Mouse (Mus musculus) hindbrain, embryonic 15.5 days (tissue): ENCODE measurements around the gene Eddm3b. TPM values are rescaled to one million over a fixed set of nuclear protein-coding genes. Genes with fewer than 3 reads are reported as not detected.
"Not testable (repeated sequence)": the region's sequence is repeated elsewhere in the genome, so short reads cannot be mapped to it uniquely, and the experiment has no call there.

Experiments
- ATAC-seq: fragments of 200-750 bp; cut with Nextera tagmentation; 2 replicates; pipeline ENCODE4 v1.8.0; 2017; ENCODE audit warnings: low read depth, moderate number of reproducible peaks, moderate TSS enrichment; ENCODE audit not compliant: low FRiP score
- H3K27ac ChIP-seq: fragments of 300-500 bp; sonication (generic); replicated peaks from 2 replicates; pipeline ENCODE4 v1.5.1; 2015; ENCODE audit warnings: mild to moderate bottlenecking, inconsistent platforms
- H3K27me3 ChIP-seq: fragments of 300-500 bp; sonication (generic); 2 replicates; pipeline ENCODE4 v1.6.1; 2015; ENCODE audit warnings: control low read depth, inconsistent platforms
- H3K36me3 ChIP-seq: fragments of 300-500 bp; sonication (generic); 2 replicates; pipeline ENCODE4 v1.6.1; 2015; ENCODE audit warnings: control low read depth, inconsistent platforms
- H3K4me1 ChIP-seq: fragments of 300-500 bp; sonication (generic); replicated peaks from 2 replicates; pipeline ENCODE4 v1.6.1; 2015; ENCODE audit warnings: control low read depth, inconsistent platforms
- H3K4me2 ChIP-seq: fragments of 300-500 bp; sonication (generic); 2 replicates; pipeline ENCODE4 v1.6.1; 2015; ENCODE audit warnings: moderate library complexity, mild to moderate bottlenecking, inconsistent platforms
- H3K4me3 ChIP-seq: fragments of 300-500 bp; sonication (generic); 2 replicates; pipeline ENCODE4 v1.5.1; 2015; ENCODE audit warnings: mild to moderate bottlenecking, inconsistent platforms
- H3K9ac ChIP-seq: fragments of 300-500 bp; sonication (generic); 2 replicates; pipeline ENCODE4 v1.6.1; 2015; ENCODE audit warnings: inconsistent platforms
- H3K9me3 ChIP-seq: fragments of 300-500 bp; sonication (generic); 2 replicates; pipeline ENCODE4 v1.6.1; 2016; ENCODE audit warnings: control low read depth, inconsistent platforms
- WGBS: fragments of 180-500 bp; shearing (Covaris S2); methylation state at CpG from one replicate; pipeline ENCODE4 v1.1.7; 2015; 5-methylcytosine and 5-hydroxymethylcytosine counted together
- polyA plus RNA-seq: library from polyadenylated mRNA; unstranded; fragments of >200 nt; fragmentation: Nextera tagmentation; extraction: Ambion mirVana; gene quantifications from 2 replicates; pipeline ENCODE4 v1.2.1, GENCODE M21; 2015

Gene Eddm3b
- polyA plus RNA-seq, 1 experiment from 2014 or later = not detected

- H3K4me3 ChIP-seq = no peak overlapping the region
- no peak overlapping the region for H3K4me2 ChIP-seq
- H3K9me3 ChIP-seq = no peaks in the 10 kb centered on the region
- H3K36me3 ChIP-seq = no peaks in the 10 kb centered on the region
- peaks cover 7% of the 10 kb centered on the region; the same call in 1 of the 2 replicates for H3K4me1 ChIP-seq
- H3K9ac ChIP-seq = no peak overlapping the region
- no peak for ATAC-seq
- no peak overlapping the region for H3K27ac ChIP-seq
- WGBS = 63% methylated on average over 9 of the region's 9 CpGs
- no peaks in the 10 kb centered on the region for H3K27me3 ChIP-seq
These were observed 18.3 kb upstream of the Eddm3b start for GRCm38 (mm10) chr14:51095736-51096524.

GRCm38 (mm10) chr14:51098300-51098699 lies 15.9 kb upstream of the Eddm3b start:
- H3K27ac ChIP-seq, H3K4me1 ChIP-seq, H3K36me3 ChIP-seq, H3K9ac ChIP-seq, H3K4me2 ChIP-seq, H3K27me3 ChIP-seq, H3K9me3 ChIP-seq, H3K4me3 ChIP-seq: not testable (repeated sequence)
- ATAC-seq = peak; percentile 36; the same call in 1 of the 2 replicates
- WGBS = 30% methylated on average over 1 of the region's 1 CpGs

- 98% methylated on average over 11 of the region's 11 CpGs for WGBS
These were observed 15.3 kb upstream of the Eddm3b start for GRCm38 (mm10) chr14:51098921-51099320.

GRCm38 (mm10) chr14:51101284-51101683 lies 12.9 kb upstream of the Eddm3b start:
- no peak overlapping the region for H3K27ac ChIP-seq
- ATAC-seq = no peak
- no peak overlapping the region for H3K4me3 ChIP-seq
- no peak overlapping the region for H3K9ac ChIP-seq
- WGBS = 78% methylated on average over 9 of the region's 9 CpGs
- no peaks in the 10 kb centered on the region for H3K27me3 ChIP-seq
- no peaks in the 10 kb centered on the region for H3K9me3 ChIP-seq
- H3K4me2 ChIP-seq = no peak overlapping the region
- no peaks in the 10 kb centered on the region for H3K4me1 ChIP-seq
- H3K36me3 ChIP-seq = 0 out of 2 replicates have a peak, but pooled peaks cover 3% of the 10 kb centered on the region

More at GRCm38 (mm10) chr14:51098921-51099320, 15.3 kb upstream of the Eddm3b start:
- ATAC-seq = no peak
- H3K9ac ChIP-seq = no peak overlapping the region
- no peaks in the 10 kb centered on the region for H3K27me3 ChIP-seq
- H3K27ac ChIP-seq = no peak overlapping the region
- no peaks in the 10 kb centered on the region for H3K4me1 ChIP-seq
- no peaks in the 10 kb centered on the region for H3K36me3 ChIP-seq
- no peak overlapping the region for H3K4me3 ChIP-seq
- H3K9me3 ChIP-seq = no peaks in the 10 kb centered on the region
- no peak overlapping the region for H3K4me2 ChIP-seq

GRCm38 (mm10) chr14:51103217-51103616 lies 11.0 kb upstream of the Eddm3b start:
- 59% methylated on average over 3 of the region's 3 CpGs for WGBS
- Histone ChIP-seq H3K4me1 (no peaks in the 10 kb centered on the region), H3K27me3 (no peaks in the 10 kb centered on the region), H3K9me3 (no peaks in the 10 kb centered on the region), H3K9ac (no peak overlapping the region), H3K4me2 (no peak overlapping the region), H3K4me3 (no peak overlapping the region), H3K27ac (no peak overlapping the region), H3K36me3 (0 out of 2 replicates have a peak, but pooled peaks cover 3% of the 10 kb centered on the region)
- peak; percentile 43; the same call in 1 of the 2 replicates for ATAC-seq

- no peaks in the 10 kb centered on the region for H3K4me1 ChIP-seq
- H3K36me3 ChIP-seq = 0 out of 2 replicates have a peak, but pooled peaks cover 3% of the 10 kb centered on the region
- ATAC-seq = no peak
- H3K4me2 ChIP-seq = no peak overlapping the region
- no peak overlapping the region for H3K9ac ChIP-seq
- H3K27me3 ChIP-seq = no peaks in the 10 kb centered on the region
- no peaks in the 10 kb centered on the region for H3K9me3 ChIP-seq
- WGBS = 91% methylated on average over 2 of the region's 2 CpGs
- H3K4me3 ChIP-seq = no peak overlapping the region
- H3K27ac ChIP-seq = no peak overlapping the region
These were observed 9.9 kb upstream of the Eddm3b start for GRCm38 (mm10) chr14:51104366-51104765.

- ATAC-seq = no peak
- H3K36me3 ChIP-seq = 0 out of 2 replicates have a peak, but pooled peaks cover 3% of the 10 kb centered on the region
- no peaks in the 10 kb centered on the region for H3K27me3 ChIP-seq
- H3K9ac ChIP-seq = no peak overlapping the region
- no peak overlapping the region for H3K4me3 ChIP-seq
- no peaks in the 10 kb centered on the region for H3K9me3 ChIP-seq
- H3K4me1 ChIP-seq = no peaks in the 10 kb centered on the region
- H3K4me2 ChIP-seq = no peak overlapping the region
- H3K27ac ChIP-seq = no peak overlapping the region
These were observed 7.7 kb upstream of the Eddm3b start for GRCm38 (mm10) chr14:51106449-51106967.

- WGBS = 65% methylated on average over 3 of the region's 3 CpGs
- ATAC-seq = no peak
- no peaks in the 10 kb centered on the region for H3K27me3 ChIP-seq
These were observed 2.3 kb upstream of the Eddm3b start for GRCm38 (mm10) chr14:51111966-51112365.

GRCm38 (mm10) chr14:51113476-51113875 lies 750 bp upstream of the Eddm3b start:
- H3K4me1 ChIP-seq = no peaks in the 10 kb centered on the region
- H3K9ac ChIP-seq = no peak overlapping the region
- no peak overlapping the region for H3K4me3 ChIP-seq
- H3K27me3 ChIP-seq = no peaks in the 10 kb centered on the region
- no peak overlapping the region for H3K27ac ChIP-seq
- no peaks in the 10 kb centered on the region for H3K9me3 ChIP-seq
- peak overlapping the region; percentile 18; the same call in 1 of the 2 replicates for H3K4me2 ChIP-seq
- ATAC-seq = no peak
- 33% methylated on average over 9 of the region's 9 CpGs for WGBS
- no peaks in the 10 kb centered on the region for H3K36me3 ChIP-seq

More at GRCm38 (mm10) chr14:51111966-51112365, 2.3 kb upstream of the Eddm3b start:
- no peaks in the 10 kb centered on the region for H3K4me1 ChIP-seq
- no peaks in the 10 kb centered on the region for H3K36me3 ChIP-seq
- H3K9ac ChIP-seq = no peak overlapping the region
- no peak overlapping the region for H3K4me3 ChIP-seq
- H3K4me2 ChIP-seq = no peak overlapping the region
- no peak overlapping the region for H3K27ac ChIP-seq
- H3K9me3 ChIP-seq = no peaks in the 10 kb centered on the region

GRCm38 (mm10) chr14:51125684-51126083 lies 11.5 kb downstream of the Eddm3b start:
- H3K4me2 ChIP-seq = no peak overlapping the region
- no peak overlapping the region for H3K4me3 ChIP-seq
- no peaks in the 10 kb centered on the region for H3K4me1 ChIP-seq
- no peaks in the 10 kb centered on the region for H3K27me3 ChIP-seq
- ATAC-seq = no peak
- H3K9ac ChIP-seq = no peak overlapping the region
- no peaks in the 10 kb centered on the region for H3K9me3 ChIP-seq
- no peak overlapping the region for H3K27ac ChIP-seq
- 93% methylated on average over 6 of the region's 6 CpGs for WGBS
- no peaks in the 10 kb centered on the region for H3K36me3 ChIP-seq

GRCm38 (mm10) chr14:51127648-51128258 lies 13.5 kb downstream of the Eddm3b start:
- H3K4me2 ChIP-seq = no peak overlapping the region
- no peak overlapping the region for H3K4me3 ChIP-seq
- H3K27ac ChIP-seq = no peak overlapping the region
- ATAC-seq = 0 out of 2 replicates have a peak, but pooled peaks have one; percentile 27
- H3K9me3 ChIP-seq = no peaks in the 10 kb centered on the region
- H3K27me3 ChIP-seq = no peaks in the 10 kb centered on the region
- no peak overlapping the region for H3K9ac ChIP-seq
- no peaks in the 10 kb centered on the region for H3K4me1 ChIP-seq
- H3K36me3 ChIP-seq = no peaks in the 10 kb centered on the region
- WGBS = 80% methylated on average over 2 of the region's 2 CpGs
